9 mouse cellular contexts compared by ENCODE assay signal in the genomic region with DNA sequence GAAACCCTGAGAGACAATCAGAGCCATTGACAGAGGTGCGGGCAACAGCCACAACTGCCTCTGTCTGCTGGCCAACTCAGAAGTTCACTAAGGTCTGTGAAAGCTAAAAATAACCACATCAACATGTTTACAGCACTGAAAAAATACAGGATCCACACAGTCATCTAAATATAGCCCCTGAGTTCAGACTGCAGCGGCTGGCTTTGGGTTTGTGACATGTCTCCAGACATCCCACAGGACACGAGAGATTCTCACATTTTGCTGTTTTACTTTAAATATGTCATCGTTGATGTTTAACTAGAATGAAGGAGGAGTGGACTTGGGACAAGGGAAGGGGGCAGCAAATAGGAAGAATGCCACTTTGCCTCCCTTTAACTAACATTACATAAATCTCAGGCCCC.
DNase-seq lines count a peak whose midpoint lies in the region; ATAC-seq and TF ChIP-seq lines count a peak whose summit lies in the region.
"Had no signal": no experiment of that assay in that cellular context is flagged by ENCODE, and none has a peak within 500 bp of the region (broad histone marks: within the 10 kb centered on the region; RNA-seq: fewer than 3 reads in every experiment).

No protein-coding gene starts in this region.

- H3K27ac ChIP-seq in layer of hippocampus, adult 2 months: peak overlapping the region; percentile 80
- peak overlapping the region; percentile 63 for H3K27ac ChIP-seq in embryonic facial prominence, embryonic 14.5 days (replicated peaks; ENCODE audit: low read depth, low read length)
- H3K27ac ChIP-seq in liver, postnatal 0 days (ENCODE audit: low read depth): peak overlapping the region; percentile 63

- no peak overlapping the region for H3K9ac ChIP-seq in embryonic facial prominence, embryonic 14.5 days (ENCODE audit: low read depth, low read length)
- no peak overlapping the region for H3K9ac ChIP-seq in liver, postnatal 0 days (replicated peaks)

- no peak overlapping the region for H3K4me3 ChIP-seq in layer of hippocampus, adult 2 months
- H3K4me3 ChIP-seq in embryonic facial prominence, embryonic 14.5 days (ENCODE audit: low read depth, low read length): no peak overlapping the region
- no peak overlapping the region for H3K4me3 ChIP-seq in liver, postnatal 0 days (ENCODE audit: low read depth, low read length)

- H3K9me3 ChIP-seq in embryonic facial prominence, embryonic 14.5 days (ENCODE audit: control insufficient read depth, low read length): no peaks in the 10 kb centered on the region; the same call in 1 of the 2 replicates
- H3K9me3 ChIP-seq in liver, postnatal 0 days (ENCODE audit: low read length): no peaks in the 10 kb centered on the region

- no peaks in the 10 kb centered on the region for H3K27me3 ChIP-seq in embryonic facial prominence, embryonic 14.5 days (replicated peaks; ENCODE audit: control insufficient read depth, insufficient read depth, low read length)
- no peaks in the 10 kb centered on the region for H3K27me3 ChIP-seq in liver, postnatal 0 days (ENCODE audit: insufficient read depth, low read length)
- H3K27me3 ChIP-seq: CH12.LX had no signal

- TF ChIP-seq EP300 in liver, postnatal 0 days (IDR thresholded peaks at IDR 0.05; ENCODE audit: low read depth): no peak

- no peak for TF ChIP-seq CTCF in layer of hippocampus, adult 2 months (conservative IDR thresholded peaks at IDR 0.05)
- no peak for TF ChIP-seq CTCF in liver, postnatal 0 days (IDR thresholded peaks at IDR 0.05; ENCODE audit: low read depth)

- intact Hi-C loops in left cerebral cortex, postnatal 36 days (cut with DNase I): loop anchor here (5.0 kb wide), 1 partner anchor 66 kb away; no protein-coding TSS in a partner anchor

- ATAC-seq in embryonic facial prominence, embryonic 14.5 days (ENCODE audit: low read depth): no peak
- peak; percentile 56 for ATAC-seq in liver, postnatal 0 days
- no peak for ATAC-seq in erythroblast, adult 5-6 weeks (replicated peaks; ENCODE audit: low FRiP score, poor library complexity, severe bottlenecking)

- H3K4me2 ChIP-seq in embryonic facial prominence, embryonic 14.5 days (ENCODE audit: low read depth, low read length): no peak overlapping the region
- peak overlapping the region; percentile 26; the same call in 1 of the 2 replicates for H3K4me2 ChIP-seq in liver, postnatal 0 days (ENCODE audit: low read depth, low read length)

- DNase-seq in layer of hippocampus, adult 2 months (ENCODE audit: low spot score in 2 of 2): no peak
- no peak for DNase-seq in layer of hippocampus, postnatal 36 days
- DNase-seq in embryonic facial prominence, embryonic 14.5 days (ENCODE audit: low spot score): peak; percentile 51
- DNase-seq in heart, postnatal 4 days: peak; percentile 58
- DNase-seq in liver, postnatal 0 days: no peak
- DNase-seq in left cerebral cortex, postnatal 36 days (ENCODE audit: low spot score in 2 of 2): no peak
- no peak for DNase-seq in urinary bladder, postnatal 25 days (ENCODE audit: low spot score)

- peaks cover 35% of the 10 kb centered on the region for H3K4me1 ChIP-seq in embryonic facial prominence, embryonic 14.5 days (ENCODE audit: control insufficient read depth, insufficient read depth, low read length)
- H3K4me1 ChIP-seq in liver, postnatal 0 days (ENCODE audit: insufficient read depth): peaks cover 23% of the 10 kb centered on the region

- H3K36me3 ChIP-seq in embryonic facial prominence, embryonic 14.5 days (ENCODE audit: control insufficient read depth, insufficient read depth, low read length): no peaks in the 10 kb centered on the region
- H3K36me3 ChIP-seq in liver, postnatal 0 days (replicated peaks; ENCODE audit: insufficient read depth, low read length): no peaks in the 10 kb centered on the region

- 49% methylated on average over 4 of the region's 4 CpGs for WGBS in embryonic facial prominence, embryonic 14.5 days
- WGBS in liver, postnatal 0 days (ENCODE audit: insufficient replicate concordance): 43% methylated on average over 4 of the region's 4 CpGs

Comparison
In these comparisons a context has a peak if more than half of its experiments do, and no peak if none do; other contexts are left out.
1. DNase-seq: peak in embryonic facial prominence, embryonic 14.5 days (single experiment) and heart, postnatal 4 days (single experiment); none in layer of hippocampus, adult 2 months (0 of 2), layer of hippocampus, postnatal 36 days (0 of 2), liver, postnatal 0 days (single experiment), left cerebral cortex, postnatal 36 days (0 of 2) and urinary bladder, postnatal 25 days (single experiment).
2. Peak in every context shown above with its lines, with median percentiles within 50 percentile points of each other: H3K27ac ChIP-seq.